Mouse (Mus musculus) adrenal gland, adult (tissue): ENCODE measurements at regions not wholly inside any gene's neighbourhood (a gene's known extent, or its start where the extent isn't known, plus 50 kb on each side); places are given as distances from the start of the nearest gene placed in this dataset.

Source experiments
- DNase-seq, 2 experiments: peaks; one replicate each; pipeline ENCODE4 v3.0.0; 2022 to 2023; ENCODE audit warnings: low spot score in 1 of 2; ENCODE audit not compliant: inconsistent age in 2 of 2

DNA sequence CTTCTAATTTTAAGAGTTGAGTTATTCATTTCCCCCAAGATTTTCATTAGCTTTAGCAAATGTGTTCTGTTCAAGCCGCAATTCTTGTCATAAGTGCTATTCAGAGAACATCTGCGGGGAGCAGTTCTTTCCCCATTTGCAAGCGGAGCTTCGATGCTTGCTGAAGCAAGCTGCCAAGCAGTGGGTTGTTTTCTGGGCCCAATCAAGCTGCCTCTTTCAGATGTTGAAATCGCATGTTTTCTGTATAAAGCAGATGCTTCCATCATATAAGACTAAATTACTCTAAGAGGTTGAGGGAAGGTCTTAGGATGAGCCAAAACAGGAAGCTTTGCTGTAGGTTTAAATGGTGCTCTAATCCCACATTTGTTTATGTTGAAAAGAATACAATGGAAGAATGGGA, 547.4 kb downstream of the Abca13 start:
- no peak for DNase-seq

- no peak for DNase-seq
Measured at GRCm38 (mm10) chr11:9780240-9780901, 588.6 kb downstream of the Abca13 start.

DNA sequence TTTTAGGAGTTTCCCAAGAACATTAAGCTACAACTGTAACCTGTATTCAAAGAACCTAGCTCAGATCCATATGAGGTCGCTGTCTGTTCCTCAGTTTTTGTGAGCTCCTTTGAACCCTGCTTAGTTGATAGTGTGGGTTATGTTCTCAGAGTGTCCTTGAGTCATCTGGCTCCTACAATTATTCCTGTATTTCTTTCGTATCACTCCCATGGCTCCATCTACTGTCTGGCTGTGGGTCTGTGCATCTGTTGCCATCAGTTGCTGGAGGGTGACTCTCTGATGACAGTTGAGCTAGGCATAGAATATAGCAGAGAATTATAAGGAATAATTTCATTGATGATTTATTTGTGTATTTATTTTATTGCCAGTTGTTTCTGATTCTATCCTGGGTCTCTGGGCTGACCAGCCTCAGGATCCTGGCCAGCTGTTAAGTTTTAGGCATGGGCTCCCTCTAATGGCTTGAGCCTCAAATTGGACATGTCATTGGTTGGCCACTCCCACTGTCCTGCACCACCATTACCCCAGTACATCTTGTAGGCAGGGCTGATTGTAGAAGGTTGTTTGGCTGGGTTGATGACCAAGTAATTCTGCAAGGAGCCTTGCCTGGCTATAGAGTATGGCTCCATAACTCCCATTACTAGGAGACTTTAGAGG, 601.6 kb downstream of the Abca13 start:
- DNase-seq = peak in 1 of 2 experiments; percentile 42

- DNase-seq = no peak
Measured at GRCm38 (mm10) chr11:9839636-9840035, 647.9 kb downstream of the Abca13 start.

- no peak for DNase-seq
Measured at GRCm38 (mm10) chr11:9868454-9869130, 676.9 kb downstream of the Abca13 start.
